Mouse (Mus musculus) kidney, embryonic 15.5 days (tissue): ENCODE data around the gene Snx18. TPM values are rescaled to one million over a fixed set of nuclear protein-coding genes. Genes with fewer than 3 reads are reported as not detected.

ENCODE experiments used
- ATAC-seq: fragments of 200-750 bp; cut with Nextera tagmentation; replicated peaks from 2 replicates; pipeline ENCODE4 v1.8.0; 2017; ENCODE audit warnings: moderate TSS enrichment; ENCODE audit not compliant: low FRiP score
- H3K27ac ChIP-seq: fragments of 300-500 bp; sonication (generic); 2 replicates; pipeline ENCODE4 v1.5.1; 2015; ENCODE audit warnings: mild to moderate bottlenecking, inconsistent platforms
- H3K27me3 ChIP-seq: fragments of 300-500 bp; sonication (generic); 2 replicates; pipeline ENCODE4 v1.6.1; 2015; ENCODE audit warnings: inconsistent platforms
- H3K36me3 ChIP-seq: fragments of 300-500 bp; sonication (generic); 2 replicates; pipeline ENCODE4 v1.6.1; 2015; ENCODE audit warnings: inconsistent platforms
- H3K4me1 ChIP-seq: fragments of 300-500 bp; sonication (generic); 2 replicates; pipeline ENCODE4 v1.6.1; 2015; ENCODE audit warnings: inconsistent platforms
- H3K4me2 ChIP-seq: fragments of 300-500 bp; sonication (generic); 2 replicates; pipeline ENCODE4 v1.6.1; 2015; ENCODE audit warnings: moderate library complexity, mild to moderate bottlenecking, inconsistent platforms
- H3K4me3 ChIP-seq: fragments of 300-500 bp; sonication (generic); replicated peaks from 2 replicates; pipeline ENCODE4 v1.5.1; 2015; ENCODE audit warnings: mild to moderate bottlenecking, inconsistent platforms
- H3K9ac ChIP-seq: fragments of 300-500 bp; sonication (generic); 2 replicates; pipeline ENCODE4 v1.6.1; 2015; ENCODE audit warnings: mild to moderate bottlenecking, inconsistent platforms
- H3K9me3 ChIP-seq: fragments of 300-500 bp; sonication (generic); replicated peaks from 2 replicates; pipeline ENCODE4 v1.6.1; 2016; ENCODE audit warnings: inconsistent platforms
- WGBS: fragments of 180-500 bp; shearing (Covaris S2); methylation state at CpG from one replicate; pipeline ENCODE4 v1.1.7; 2015; ENCODE audit warnings: mixed read lengths; 5-methylcytosine and 5-hydroxymethylcytosine counted together
- polyA plus RNA-seq: library from polyadenylated mRNA; unstranded; fragments of >200 nt; fragmentation: Nextera tagmentation; extraction: Ambion mirVana; gene quantifications from 2 replicates; pipeline ENCODE4 v1.2.1, GENCODE M21; 2015

Snx18 gene
- polyA plus RNA-seq, 1 experiment from 2014 or later = 31.3 TPM

DNA sequence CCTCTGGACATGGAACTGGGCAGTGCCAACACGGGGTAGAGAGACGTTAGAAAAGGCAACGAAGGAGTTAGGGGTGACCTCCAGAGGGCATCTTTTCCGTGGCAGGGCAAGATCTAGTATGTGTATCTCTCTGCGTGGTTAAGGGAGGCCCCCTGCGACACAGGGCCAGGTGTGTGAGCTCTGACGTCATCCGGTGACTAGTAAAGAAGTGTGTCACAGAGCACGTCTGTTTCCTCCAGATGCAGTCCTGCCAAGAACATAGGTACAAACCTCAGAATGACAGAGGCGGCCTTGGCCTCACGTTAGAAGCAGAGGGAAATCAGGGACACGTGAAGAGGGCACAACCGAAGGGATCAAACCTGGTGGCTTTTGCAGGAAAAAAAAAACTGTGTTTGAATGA, 44.1 kb downstream of the Snx18 start:
- peaks cover 3% of the 10 kb centered on the region for H3K27me3 ChIP-seq
- no peak for ATAC-seq
- WGBS = 85% methylated on average over 13 of the region's 13 CpGs

GRCm38 (mm10) chr13:113573377-113573776, 45.0 kb downstream of the Snx18 start:
- Histone ChIP-seq H3K4me1 (0 out of 2 replicates have a peak, but pooled peaks cover 8% of the 10 kb centered on the region), H3K36me3 (no peaks in the 10 kb centered on the region), H3K9me3 (no peaks in the 10 kb centered on the region), H3K27ac (no peak overlapping the region), H3K9ac (no peak overlapping the region), H3K27me3 (peaks cover 3% of the 10 kb centered on the region), H3K4me2 (no peak overlapping the region), H3K4me3 (no peak overlapping the region)
- ATAC-seq = no peak
- 95% methylated on average over 2 of the region's 2 CpGs for WGBS

More for the DNA sequence above, 44.1 kb downstream of the Snx18 start:
- no peaks in the 10 kb centered on the region for H3K9me3 ChIP-seq
- H3K4me3 ChIP-seq = no peak overlapping the region
- H3K36me3 ChIP-seq = no peaks in the 10 kb centered on the region
- H3K4me2 ChIP-seq = no peak overlapping the region
- no peak overlapping the region for H3K9ac ChIP-seq
- H3K27ac ChIP-seq = no peak overlapping the region
- 0 out of 2 replicates have a peak, but pooled peaks cover 8% of the 10 kb centered on the region for H3K4me1 ChIP-seq

DNA sequence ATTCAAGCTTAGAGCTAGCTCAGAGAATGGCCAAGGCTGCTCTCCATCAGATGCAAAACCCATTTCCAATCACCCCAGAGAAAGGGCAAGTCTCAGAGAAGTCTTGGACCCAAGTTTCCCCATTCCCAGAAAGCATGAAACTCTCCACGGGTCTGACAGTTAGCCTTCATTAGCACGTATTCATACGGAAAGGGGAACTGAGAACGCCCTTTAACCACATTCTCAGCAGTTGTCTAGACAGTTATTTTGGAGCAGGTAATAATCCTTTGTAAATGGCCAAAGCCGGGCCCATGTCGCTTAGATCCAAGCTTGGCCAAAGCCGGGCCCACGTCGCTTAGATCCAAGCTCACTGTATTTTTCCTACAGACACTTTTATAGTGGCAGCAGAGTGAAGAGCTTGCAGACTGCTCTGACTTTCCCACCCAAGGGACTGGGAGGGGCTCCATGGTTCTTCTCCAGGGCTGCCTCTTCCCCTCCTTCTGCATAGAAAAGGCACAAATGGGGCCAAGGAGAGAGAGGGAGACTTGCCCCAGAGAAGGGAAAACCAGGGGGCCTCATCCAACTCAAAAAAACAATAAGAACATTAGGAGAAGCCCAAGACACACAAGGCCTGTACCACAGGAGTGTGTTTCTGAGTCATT, 46.2 kb downstream of the Snx18 start:
- no peak for ATAC-seq
- H3K4me3 ChIP-seq = no peak overlapping the region

GRCm38 (mm10) chr13:113569526-113569925, 48.8 kb downstream of the Snx18 start:
- no peak overlapping the region for H3K9ac ChIP-seq
- 28% methylated on average over 2 of the region's 2 CpGs for WGBS
- H3K27ac ChIP-seq = no peak overlapping the region
- no peak overlapping the region for H3K4me2 ChIP-seq
- no peaks in the 10 kb centered on the region for H3K36me3 ChIP-seq
- ATAC-seq = no peak
- no peaks in the 10 kb centered on the region for H3K27me3 ChIP-seq
- 0 out of 2 replicates have a peak, but pooled peaks cover 8% of the 10 kb centered on the region for H3K4me1 ChIP-seq
- no peaks in the 10 kb centered on the region for H3K9me3 ChIP-seq
- H3K4me3 ChIP-seq = no peak overlapping the region

More for the DNA sequence above, 46.2 kb downstream of the Snx18 start:
- H3K9ac ChIP-seq = no peak overlapping the region
- peaks cover 3% of the 10 kb centered on the region for H3K27me3 ChIP-seq
- no peaks in the 10 kb centered on the region for H3K36me3 ChIP-seq
- H3K4me1 ChIP-seq = 0 out of 2 replicates have a peak, but pooled peaks cover 8% of the 10 kb centered on the region
- no peak overlapping the region for H3K4me2 ChIP-seq
- no peaks in the 10 kb centered on the region for H3K9me3 ChIP-seq
- 71% methylated on average over 9 of the region's 9 CpGs for WGBS
- H3K27ac ChIP-seq = no peak overlapping the region

DNA sequence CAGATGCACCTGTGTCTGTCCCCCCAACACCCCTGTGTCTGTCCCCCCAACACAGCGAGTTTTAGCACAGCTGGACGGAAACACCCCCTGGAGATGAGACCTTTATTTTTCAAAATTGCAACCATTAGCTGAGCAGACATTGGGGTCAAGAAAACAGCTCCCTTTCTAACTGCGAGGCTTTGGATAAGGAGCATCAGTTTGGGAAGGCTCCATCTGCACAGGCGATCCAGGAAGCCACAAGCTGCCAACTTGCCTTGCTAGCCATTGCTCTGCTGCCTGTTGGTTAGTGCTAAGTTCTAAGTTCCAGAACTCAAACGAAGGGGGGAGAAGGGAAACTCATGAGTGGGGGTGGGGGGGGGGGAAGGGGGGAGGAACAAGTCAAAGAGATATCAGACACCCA, 51.4 kb downstream of the Snx18 start:
- Histone ChIP-seq H3K9ac (no peak overlapping the region), H3K4me2 (no peak overlapping the region), H3K4me3 (no peak overlapping the region), H3K9me3 (no peaks in the 10 kb centered on the region), H3K4me1 (0 out of 2 replicates have a peak, but pooled peaks cover 3% of the 10 kb centered on the region), H3K36me3 (no peaks in the 10 kb centered on the region), H3K27me3 (no peaks in the 10 kb centered on the region), H3K27ac (no peak overlapping the region)
- no peak for ATAC-seq
- WGBS = 92% methylated on average over 5 of the region's 5 CpGs

DNA sequence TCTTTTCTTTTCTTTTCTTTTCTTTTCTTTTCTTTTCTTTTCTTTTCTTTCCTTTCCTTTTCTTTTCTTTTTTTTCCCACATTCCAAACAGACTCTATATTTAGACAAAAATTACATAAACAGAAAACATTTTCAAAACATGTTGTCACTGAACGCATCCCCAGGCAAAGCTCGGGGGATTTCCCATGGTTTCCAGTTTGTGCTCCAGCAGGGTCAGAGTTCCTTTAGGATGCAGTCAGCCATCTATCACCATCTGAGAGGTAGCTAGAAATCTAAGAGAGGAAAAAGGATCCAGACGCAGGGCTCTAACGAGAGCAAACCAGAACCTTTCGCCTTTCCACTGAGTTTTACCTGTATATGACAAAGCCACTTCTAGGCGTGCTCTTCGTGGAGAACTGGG, 52.0 kb downstream of the Snx18 start:
- no peak for ATAC-seq
- WGBS = 91% methylated on average over 7 of the region's 7 CpGs
- H3K4me2 ChIP-seq = no peak overlapping the region
- H3K9ac ChIP-seq = no peak overlapping the region
- no peak overlapping the region for H3K27ac ChIP-seq
- no peaks in the 10 kb centered on the region for H3K36me3 ChIP-seq
- H3K27me3 ChIP-seq = no peaks in the 10 kb centered on the region
- H3K9me3 ChIP-seq = no peaks in the 10 kb centered on the region
- no peak overlapping the region for H3K4me3 ChIP-seq
- no peaks in the 10 kb centered on the region for H3K4me1 ChIP-seq

GRCm38 (mm10) chr13:113559646-113560045, 58.7 kb downstream of the Snx18 start:
- no peaks in the 10 kb centered on the region for H3K4me1 ChIP-seq
- no peak for ATAC-seq
- no peak overlapping the region for H3K4me2 ChIP-seq
- no peaks in the 10 kb centered on the region for H3K27me3 ChIP-seq
- H3K4me3 ChIP-seq = no peak overlapping the region
- H3K9ac ChIP-seq = no peak overlapping the region
- H3K36me3 ChIP-seq = no peaks in the 10 kb centered on the region
- H3K27ac ChIP-seq = no peak overlapping the region
- no peaks in the 10 kb centered on the region for H3K9me3 ChIP-seq
- 84% methylated on average over 9 of the region's 9 CpGs for WGBS

GRCm38 (mm10) chr13:113556538-113556937, 61.8 kb downstream of the Snx18 start:
- Histone ChIP-seq H3K27ac (no peak overlapping the region), H3K4me2 (no peak overlapping the region), H3K4me1 (no peaks in the 10 kb centered on the region), H3K9ac (no peak overlapping the region), H3K27me3 (no peaks in the 10 kb centered on the region), H3K4me3 (no peak overlapping the region), H3K9me3 (no peaks in the 10 kb centered on the region), H3K36me3 (no peaks in the 10 kb centered on the region)
- no peak for ATAC-seq

- H3K9me3 ChIP-seq = no peaks in the 10 kb centered on the region
- no peak for ATAC-seq
Measured at GRCm38 (mm10) chr13:113555226-113555625, 63.1 kb downstream of the Snx18 start.

GRCm38 (mm10) chr13:113553603-113554230, 64.6 kb downstream of the Snx18 start:
- Histone ChIP-seq H3K27ac (no peak overlapping the region), H3K9me3 (no peaks in the 10 kb centered on the region), H3K4me1 (no peaks in the 10 kb centered on the region), H3K27me3 (no peaks in the 10 kb centered on the region), H3K36me3 (no peaks in the 10 kb centered on the region), H3K4me3 (no peak overlapping the region), H3K9ac (no peak overlapping the region), H3K4me2 (no peak overlapping the region)
- ATAC-seq = no peak
- WGBS = 79% methylated on average over 5 of the region's 5 CpGs

More at GRCm38 (mm10) chr13:113555226-113555625, 63.1 kb downstream of the Snx18 start:
- Histone ChIP-seq H3K4me1 (no peaks in the 10 kb centered on the region), H3K4me3 (no peak overlapping the region), H3K4me2 (no peak overlapping the region), H3K27ac (no peak overlapping the region; the same call in 1 of the 2 replicates), H3K27me3 (no peaks in the 10 kb centered on the region), H3K9ac (no peak overlapping the region), H3K36me3 (no peaks in the 10 kb centered on the region)
- 73% methylated on average over 2 of the region's 2 CpGs for WGBS

DNA sequence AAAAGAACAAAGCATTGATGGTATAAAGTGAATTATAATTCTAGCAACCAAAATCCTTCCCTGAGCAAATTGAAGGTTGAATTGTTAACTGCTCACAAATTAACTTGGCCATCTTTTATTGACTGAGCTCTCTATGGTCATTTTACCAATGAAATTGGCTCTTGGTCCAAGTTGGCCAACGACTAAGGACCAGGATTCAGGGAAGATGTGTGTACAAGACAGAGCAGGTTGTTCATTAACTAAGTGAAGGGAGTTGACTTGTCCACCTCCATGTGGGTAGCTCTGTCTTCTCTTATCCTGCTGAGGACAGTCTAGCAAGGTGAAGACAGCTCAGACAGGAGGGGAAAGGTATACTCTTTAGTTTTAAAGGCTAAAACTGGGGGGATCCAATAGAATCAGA, 66.0 kb downstream of the Snx18 start:
- WGBS = 79% methylated on average over 1 of the region's 1 CpGs
- no peaks in the 10 kb centered on the region for H3K36me3 ChIP-seq
- H3K9me3 ChIP-seq = no peaks in the 10 kb centered on the region
- H3K4me3 ChIP-seq = no peak overlapping the region
- H3K9ac ChIP-seq = no peak overlapping the region
- no peak overlapping the region for H3K4me2 ChIP-seq
- no peaks in the 10 kb centered on the region for H3K4me1 ChIP-seq
- no peaks in the 10 kb centered on the region for H3K27me3 ChIP-seq
- H3K27ac ChIP-seq = no peak overlapping the region
- no peak for ATAC-seq

GRCm38 (mm10) chr13:113550866-113551565, 67.3 kb downstream of the Snx18 start:
- no peak overlapping the region for H3K27ac ChIP-seq
- ATAC-seq = no peak

More at GRCm38 (mm10) chr13:113550866-113551565, 67.3 kb downstream of the Snx18 start:
- Histone ChIP-seq H3K27me3 (no peaks in the 10 kb centered on the region), H3K9ac (no peak overlapping the region), H3K4me1 (no peaks in the 10 kb centered on the region), H3K36me3 (no peaks in the 10 kb centered on the region), H3K9me3 (no peaks in the 10 kb centered on the region), H3K4me2 (no peak overlapping the region), H3K4me3 (no peak overlapping the region)
- 62% methylated on average over 8 of the region's 8 CpGs for WGBS
